Mouse (Mus musculus) lung, postnatal 0 days (tissue): Measurements from ENCODE around the gene Myrip.
A peak's percentile ranks its signal among the peaks of the same experiment; 100 is the strongest.

Experiments used
- CTCF ChIP-seq: IDR thresholded peaks from 2 replicates; pipeline ENCODE4 v1.5.1; 2016; ENCODE audit warnings: antibody characterized with exemption, mild to moderate bottlenecking
- EP300 ChIP-seq: IDR thresholded peaks from 2 replicates; pipeline ENCODE4 v1.6.1; 2016; ENCODE audit warnings: antibody characterized with exemption, mild to moderate bottlenecking, control low read depth

DNA sequence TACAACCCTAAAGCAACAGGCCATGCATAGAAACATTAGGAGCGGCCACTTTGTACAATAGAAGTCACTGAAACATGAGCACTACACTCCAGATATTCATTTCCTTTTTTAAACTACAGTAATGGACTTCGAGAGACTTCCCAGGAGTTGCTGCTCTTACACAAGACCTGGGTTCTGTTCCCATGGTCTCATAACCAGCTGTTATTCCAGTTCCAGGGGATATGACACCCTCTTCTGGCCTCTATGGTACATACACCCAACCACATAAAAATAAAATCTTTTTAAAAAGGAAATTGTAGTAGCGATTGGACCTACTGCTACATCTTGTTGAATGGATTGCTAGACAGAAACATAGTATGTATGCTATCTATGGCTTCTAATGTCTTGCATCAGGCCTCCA lies 190.2 kb downstream of the Myrip start:
- TF ChIP-seq EP300 (no peak), CTCF (peak; percentile 29)
